Mouse (Mus musculus) cerebellum, adult 18-20 months (tissue): ENCODE measurements around the gene Plekhj1.
"Not testable (repeated sequence)": the region's sequence is repeated elsewhere in the genome, so short reads cannot be mapped to it uniquely, and the experiment has no call there.

ENCODE experiments used
- DNase-seq, 2 experiments: peaks; one replicate each; pipeline ENCODE4 v3.0.0; 2021

Plekhj1 gene

DNA sequence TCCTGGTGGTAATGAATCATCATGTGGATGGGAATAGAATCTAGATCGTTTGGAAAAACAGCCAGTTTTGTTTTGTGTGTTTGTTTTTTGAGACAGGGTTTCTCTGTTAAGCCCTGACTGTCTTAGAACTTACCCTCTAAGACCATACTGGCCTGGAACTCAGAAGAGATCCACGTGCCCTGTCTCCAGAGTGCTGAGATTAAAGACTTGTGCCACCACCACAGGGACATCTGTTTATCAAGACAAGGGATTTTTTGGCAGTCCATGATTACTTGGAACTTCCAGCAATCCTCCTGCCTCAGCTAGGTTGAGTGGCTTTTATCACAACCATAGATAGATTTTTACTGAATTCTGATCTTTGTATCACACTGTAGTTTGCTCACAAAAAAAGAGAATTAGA lies 26.4 kb upstream of the Plekhj1 start:
- no peak for DNase-seq

DNA sequence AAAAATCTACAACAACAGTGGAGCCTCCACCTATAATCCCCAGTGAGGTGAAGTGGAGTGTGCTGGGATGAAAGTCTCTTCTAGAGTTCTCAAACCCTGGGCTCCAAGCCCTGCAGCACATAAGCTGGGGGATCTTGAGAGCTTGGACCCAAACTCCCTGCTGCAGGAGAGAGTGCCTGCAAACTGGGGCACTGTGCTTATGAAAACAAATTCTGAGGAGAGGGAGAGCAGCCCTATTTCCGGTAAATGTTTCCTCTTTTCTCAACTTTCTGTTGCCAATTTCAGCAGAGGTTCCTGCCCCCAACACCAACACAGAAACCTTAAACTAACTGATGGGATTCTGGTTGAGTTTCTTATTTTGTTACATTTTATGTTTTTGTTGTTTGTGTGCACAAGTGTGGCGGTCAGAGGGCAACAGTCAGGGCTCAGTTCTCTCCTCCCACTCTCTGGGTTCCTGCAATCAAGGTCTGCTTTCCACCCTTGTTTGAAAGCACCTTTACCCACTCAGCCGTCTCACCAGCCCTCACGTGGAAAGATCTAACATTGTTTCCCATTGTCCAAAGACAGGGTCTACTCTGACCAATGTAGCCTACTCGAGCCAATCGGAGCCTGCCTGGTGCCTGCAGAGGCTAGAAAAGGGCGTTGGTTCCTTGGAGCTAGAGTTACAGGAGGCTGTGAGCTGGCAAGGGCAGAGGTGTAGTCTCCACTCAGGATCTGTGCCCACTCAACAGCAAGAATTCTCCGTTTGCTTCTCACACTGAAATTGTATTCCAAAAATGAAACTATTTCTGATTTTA lies 25.6 kb upstream of the Plekhj1 start:
- DNase-seq = no peak

DNA sequence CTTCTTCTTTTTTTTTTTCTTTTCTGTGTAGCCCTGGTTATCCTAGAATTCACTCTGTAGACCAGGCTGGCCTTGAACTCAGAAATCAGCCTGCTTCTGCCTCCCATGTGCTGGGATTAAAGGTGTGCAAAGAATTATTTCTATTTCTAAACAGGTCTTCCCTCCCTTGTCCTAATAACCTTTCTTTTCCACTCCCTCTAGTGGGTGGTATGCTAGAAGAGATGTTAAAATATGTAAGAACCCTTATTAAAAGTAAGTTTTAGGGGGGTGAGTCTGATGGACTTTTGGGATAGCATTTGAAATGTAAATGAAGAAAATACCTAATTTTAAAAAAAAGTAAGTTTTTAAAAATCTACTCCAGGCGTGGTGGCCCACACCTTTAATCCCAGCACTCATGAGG lies 24.9 kb upstream of the Plekhj1 start:
- no peak for DNase-seq

DNA sequence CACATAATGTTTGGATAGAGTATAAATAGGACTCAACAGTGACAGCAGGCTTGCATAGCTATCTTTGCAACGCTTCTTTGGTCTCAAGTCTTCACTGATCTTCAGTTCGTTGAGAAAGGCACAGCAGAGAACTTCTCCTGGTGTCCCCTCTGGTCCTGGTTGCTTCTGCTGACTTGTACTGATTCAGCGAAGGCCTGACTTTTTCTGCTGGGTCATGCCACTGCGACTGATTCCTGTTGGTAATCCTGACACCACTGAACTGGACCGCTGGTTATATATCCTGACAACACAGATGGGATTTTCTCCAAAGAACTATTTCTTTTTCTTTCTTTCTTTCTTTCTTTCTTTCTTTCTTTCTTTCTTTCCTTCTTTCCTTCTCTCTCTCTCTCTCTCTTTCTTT lies 24.1 kb upstream of the Plekhj1 start:
- DNase-seq = no peak

DNA sequence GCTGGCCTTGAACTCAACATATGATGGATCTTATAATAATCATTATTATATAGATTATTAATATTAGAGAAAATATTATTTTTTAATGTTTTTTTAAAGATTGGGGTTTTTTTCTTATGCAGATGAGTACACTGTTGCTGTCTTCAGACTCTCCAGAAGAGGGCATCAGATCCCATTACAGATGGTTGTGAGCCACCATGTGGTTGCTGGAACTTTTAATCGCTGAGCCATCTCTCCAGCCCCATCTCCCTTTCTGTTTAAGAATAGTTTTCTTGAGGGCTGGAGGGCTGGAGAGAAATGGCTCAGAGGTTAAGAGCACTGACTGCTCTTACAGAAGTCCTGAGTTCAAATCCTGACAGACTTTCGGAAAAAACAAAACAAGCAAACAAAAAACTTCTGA lies 23.6 kb upstream of the Plekhj1 start:
- peak; percentile 58 to 59 for DNase-seq

DNA sequence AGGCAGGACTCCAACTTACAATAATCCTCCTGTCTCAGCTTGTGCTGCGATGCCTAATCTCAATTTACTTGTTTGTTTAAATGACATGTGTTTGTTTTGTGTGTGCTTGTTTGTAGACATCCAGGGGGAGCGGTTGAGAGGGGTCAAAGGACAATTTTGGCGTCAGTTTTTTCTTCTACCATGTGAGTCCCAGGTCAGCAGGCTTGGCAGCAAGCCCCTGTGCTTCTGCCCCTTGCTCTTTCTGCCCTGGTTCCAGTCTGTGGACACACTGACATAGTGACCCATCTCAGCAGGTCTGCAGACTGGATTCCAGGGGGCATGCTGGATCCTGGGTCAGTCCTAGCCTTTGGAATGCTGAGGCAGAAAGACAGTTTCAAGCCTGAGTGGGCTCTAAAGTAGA lies 21.0 kb upstream of the Plekhj1 start:
- no peak for DNase-seq

DNA sequence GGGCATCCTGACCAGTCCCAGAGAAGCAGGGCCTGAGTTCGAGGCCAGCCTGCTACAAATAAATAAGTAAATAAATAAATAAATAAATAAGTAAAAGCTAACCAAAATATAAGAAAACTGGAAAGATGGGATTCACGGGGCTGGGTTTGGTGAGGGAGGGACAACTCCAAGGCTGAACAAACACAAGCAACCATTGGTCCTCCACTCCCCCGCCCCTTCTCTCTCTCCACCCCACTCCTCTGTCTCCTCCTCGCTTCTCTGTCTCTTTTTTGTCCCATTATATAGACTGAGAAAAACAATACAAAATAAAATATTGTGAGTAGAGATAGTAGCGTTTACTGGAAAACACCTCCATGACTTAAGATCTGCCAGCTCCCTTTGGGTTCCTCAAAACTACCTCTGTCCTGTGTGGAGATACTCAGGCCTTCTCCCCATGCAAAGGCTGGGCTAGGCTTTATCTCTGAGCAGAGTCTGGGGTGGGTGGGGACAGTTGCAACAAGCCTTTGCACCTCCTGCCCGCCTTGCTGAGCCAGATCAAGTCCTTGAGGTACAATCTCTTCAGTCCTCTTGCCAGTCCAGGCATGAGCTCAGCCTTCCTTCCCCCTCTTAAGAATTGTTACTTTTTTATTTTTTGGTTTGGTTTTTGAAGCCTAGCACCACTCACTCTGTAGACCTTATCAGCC lies 20.3 kb upstream of the Plekhj1 start:
- no peak for DNase-seq

DNA sequence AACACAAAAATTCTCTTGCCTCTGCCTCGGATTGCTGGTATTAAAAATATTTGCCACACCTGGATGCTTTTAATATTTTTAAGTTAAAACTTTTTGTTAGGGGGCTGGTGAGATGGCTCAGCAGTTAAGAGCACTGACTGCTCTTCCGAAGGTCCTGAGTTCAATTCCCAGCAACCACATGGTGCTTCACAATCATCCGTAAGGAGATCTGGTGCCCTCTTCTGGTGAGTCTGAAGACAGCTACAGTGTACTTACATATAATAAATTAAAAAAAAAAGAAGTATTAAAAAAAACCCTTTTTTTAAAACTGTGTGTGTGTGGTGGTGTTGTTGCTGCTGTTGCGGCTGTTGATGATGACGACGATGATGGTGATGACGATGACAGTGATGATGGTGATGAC lies 19.5 kb upstream of the Plekhj1 start:
- not testable (repeated sequence) for DNase-seq

DNA sequence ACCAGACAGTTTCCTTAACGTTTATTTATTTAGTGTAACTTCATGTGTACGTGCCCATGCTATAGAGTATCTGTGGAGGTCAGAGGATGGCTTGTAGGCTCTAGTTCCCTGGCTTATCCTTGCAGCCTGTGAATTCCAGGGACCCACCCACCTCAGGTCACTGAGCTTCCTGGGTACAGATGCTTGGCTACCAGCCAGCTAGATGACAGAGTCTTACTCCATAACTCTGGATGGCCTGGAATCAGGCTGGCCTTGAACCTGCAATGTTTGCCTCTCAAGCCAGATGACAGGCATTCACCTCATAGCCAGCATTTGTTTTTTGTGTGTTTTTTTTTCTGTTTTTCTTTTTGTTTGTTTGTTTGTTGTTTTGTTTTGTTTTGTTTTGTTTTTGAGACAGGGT lies 18.7 kb upstream of the Plekhj1 start:
- no peak for DNase-seq

DNA sequence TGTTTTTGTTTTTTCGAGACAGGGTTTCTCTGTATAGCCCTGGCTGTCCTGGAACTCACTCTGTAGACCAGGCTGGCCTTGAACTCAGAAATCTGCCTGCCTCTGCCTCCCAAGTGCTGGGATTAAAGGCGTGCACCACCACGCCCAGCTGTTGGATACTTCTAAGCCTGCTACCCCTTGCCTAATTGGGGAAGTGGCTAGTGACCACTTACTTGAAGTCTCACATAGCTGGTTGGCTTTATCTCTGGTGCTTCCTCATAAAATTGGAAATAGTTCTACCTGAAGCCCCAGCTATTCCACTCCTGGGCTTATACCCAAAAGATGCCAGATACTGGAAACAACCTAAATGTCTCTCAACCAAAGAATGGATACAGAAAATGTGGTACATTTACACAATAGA lies 17.9 kb upstream of the Plekhj1 start:
- DNase-seq = not testable (repeated sequence)

DNA sequence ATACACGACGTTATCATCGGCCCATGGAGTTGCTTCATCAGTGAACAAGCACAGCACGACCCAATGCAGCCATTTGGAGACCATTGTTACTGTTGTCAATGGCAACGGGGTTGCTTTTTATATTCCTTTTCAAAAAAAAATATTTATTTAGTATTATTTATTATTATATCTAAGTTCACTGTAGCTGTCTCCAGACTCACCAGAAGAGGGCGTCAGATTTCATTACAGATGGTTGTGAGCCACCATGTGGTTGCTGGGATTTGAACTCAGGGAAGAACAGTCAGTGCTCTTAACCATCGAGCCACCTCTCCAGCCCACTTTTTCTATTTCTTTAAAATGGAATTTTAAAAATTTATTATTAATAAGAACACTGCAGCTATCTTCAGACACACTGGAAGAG lies 16.4 kb upstream of the Plekhj1 start:
- no peak for DNase-seq

DNA sequence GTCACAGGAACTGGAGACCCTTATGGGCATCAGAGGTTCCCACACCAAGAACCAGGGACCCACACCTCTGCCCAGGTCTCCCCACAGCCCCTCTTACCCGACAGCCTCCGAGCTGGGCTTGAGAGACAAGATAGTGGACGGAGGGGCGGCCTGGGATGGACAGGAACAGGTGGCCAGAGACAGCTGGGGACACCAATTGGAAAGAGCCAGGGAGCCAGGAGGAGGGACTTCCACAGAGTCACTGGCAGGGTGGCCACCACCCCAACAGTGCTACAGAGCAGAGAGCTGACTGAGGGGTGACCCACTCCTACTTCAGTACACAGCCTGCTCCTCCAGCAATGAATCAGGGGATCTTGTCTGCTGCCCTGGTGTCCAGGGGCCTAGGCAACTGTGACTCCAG lies 14.9 kb upstream of the Plekhj1 start, which contains the start of gene Jsrp1:
Gene Jsrp1, minus strand, starts transcription at position 133 of the 400 bp plus-strand sequence.
- DNase-seq = no peak

DNA sequence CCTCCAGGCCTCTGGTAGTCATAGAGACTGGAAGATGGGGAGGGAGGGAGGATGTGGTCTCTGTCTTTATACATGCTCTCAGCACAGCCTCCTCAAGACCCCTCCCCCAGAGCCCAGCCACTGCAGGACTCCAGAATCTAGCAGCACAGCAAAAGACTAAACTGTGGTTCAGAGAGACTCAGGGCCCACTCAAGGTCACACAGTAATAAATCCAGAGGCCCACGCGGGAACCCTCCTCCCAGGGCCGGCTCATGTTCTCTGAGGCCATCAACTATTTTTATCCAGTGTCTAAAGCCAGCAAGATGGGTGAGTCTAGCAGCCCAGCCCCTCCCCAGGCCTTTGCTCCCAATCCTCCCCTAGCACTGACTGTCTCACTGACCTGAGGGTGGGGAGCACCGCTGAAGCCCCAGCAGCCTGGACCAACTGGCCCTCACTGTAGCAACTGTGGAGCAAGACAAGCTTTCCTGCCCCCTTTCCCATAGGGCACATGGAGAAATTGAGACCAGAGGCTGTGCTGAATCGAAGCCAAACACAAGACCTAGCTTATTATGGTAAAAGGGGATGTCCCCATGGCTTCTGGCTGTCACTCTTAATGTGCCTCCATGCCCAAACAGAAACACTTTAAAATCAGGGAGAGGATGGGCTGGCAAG lies 14.1 kb upstream of the Plekhj1 start:
- DNase-seq = no peak

DNA sequence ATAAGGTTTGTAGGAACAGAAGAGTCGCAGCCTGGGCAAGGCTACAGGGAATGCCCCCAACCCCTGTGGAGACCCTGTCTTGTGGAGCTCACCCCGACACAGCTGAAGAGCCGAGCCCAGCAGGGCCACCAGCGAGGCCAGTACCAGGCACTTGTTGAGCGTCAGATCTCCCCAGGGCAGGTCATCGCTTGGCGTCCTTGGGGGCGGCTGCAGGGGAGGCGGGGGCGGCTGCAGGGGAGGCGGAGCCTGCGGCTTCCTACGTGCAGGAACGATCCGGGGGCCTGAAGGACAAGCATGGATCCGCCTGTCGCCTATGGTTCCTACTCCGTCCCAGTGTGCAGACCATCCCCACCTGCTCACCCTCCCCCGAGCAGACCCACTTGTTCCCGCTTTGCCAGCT lies 11.7 kb upstream of the Plekhj1 start:
- no peak for DNase-seq

DNA sequence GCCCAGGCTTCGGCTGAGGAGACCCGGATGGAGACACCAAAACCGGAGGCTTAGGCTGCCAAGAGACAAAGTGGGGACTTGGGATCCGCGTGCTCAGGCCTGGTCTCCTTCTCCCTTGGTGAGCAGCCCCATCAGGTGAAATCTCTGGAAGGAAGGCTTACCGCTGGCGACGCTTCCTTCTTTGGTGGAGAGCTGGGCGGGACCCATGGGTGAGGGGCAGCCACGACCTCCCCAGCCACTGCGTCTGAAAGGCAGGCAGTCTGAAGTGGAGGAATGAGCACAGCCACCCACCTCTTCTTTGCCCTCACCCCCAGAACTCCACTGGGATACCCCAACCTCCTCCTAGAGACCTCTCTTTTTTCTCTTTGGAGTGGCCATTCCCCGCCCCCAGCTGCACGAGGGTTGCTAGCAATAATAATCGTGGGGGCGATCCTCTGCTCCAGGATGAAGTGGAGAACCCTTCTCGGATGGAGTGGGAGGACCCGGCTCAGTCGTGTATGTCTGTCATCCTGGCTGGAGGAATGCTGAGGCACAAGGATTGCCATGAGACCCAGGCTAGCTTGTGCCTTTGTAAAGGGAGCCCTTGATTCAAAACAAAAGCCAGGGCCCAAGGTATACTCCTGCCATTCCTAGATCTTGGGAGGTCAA lies 10.7 kb upstream of the Plekhj1 start:
- no peak for DNase-seq

DNA sequence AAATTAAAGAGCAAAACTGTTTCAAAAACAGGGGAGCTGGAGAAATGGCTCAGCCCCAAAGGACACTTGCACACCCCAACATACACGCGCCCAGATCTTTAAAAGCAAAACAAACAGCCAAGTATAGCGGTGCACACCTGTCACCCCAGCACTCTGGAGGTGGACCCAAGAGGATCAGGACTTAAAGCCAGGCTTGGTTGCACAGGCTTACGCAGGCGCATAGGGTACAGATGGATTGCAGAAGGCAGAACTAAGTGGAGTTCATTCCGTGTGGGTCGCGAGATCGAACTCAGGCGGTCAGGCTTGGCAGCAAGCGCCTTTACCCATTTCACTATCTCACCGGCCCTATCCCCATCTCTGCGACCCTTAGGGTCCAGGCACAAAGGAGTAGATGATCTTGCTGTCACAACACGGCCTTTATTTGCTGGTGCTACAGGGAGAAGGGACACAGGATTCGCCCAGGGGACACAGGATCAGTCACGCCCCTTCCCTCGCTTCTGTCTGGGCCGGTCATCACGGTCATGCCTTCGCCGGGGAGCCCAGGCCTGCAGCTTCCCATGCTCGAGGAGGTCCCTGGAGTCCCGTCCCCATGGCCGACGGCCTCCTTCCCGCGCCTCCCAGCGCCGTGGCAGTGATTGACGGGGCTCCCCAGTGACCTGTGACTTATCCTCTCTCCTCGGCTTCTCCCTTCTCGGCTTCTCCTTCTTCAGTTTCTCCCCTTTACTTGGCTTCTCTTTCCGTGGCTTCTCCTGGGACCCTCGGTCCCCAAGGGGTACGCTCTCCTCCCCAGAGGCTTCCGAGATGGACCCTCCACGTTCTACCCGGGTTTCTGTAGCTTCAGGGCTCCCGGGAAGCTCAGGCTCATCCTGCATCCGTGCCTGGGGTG lies 9.9 kb upstream of the Plekhj1 start:
- peak in 1 of 2 experiments; percentile 27 for DNase-seq

DNA sequence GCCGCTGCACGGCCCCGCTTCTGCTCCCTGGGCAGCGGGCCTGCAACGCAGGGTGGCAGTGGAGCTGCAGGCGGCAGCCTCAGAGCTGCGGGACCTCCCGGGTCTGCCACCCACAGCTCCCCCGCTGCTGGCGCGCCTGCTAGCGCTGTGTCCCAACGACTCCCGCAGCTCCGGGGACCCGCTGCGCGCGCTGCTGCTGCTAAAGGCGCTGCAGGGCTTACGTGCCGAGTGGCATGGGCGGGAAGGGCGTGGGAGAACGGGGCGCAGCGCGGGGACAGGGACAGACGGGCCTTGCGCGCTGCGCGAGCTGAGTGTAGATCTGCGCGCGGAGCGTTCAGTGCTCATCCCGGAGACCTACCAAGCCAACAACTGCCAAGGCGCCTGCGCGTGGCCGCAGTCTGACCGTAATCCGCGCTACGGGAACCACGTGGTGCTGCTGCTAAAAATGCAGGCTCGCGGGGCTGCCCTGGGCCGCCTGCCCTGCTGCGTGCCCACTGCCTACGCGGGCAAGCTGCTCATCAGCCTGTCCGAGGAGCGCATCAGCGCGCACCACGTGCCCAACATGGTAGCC lies 8.7 kb upstream of the Plekhj1 start:
- DNase-seq = peak; percentile 87 to 89

DNA sequence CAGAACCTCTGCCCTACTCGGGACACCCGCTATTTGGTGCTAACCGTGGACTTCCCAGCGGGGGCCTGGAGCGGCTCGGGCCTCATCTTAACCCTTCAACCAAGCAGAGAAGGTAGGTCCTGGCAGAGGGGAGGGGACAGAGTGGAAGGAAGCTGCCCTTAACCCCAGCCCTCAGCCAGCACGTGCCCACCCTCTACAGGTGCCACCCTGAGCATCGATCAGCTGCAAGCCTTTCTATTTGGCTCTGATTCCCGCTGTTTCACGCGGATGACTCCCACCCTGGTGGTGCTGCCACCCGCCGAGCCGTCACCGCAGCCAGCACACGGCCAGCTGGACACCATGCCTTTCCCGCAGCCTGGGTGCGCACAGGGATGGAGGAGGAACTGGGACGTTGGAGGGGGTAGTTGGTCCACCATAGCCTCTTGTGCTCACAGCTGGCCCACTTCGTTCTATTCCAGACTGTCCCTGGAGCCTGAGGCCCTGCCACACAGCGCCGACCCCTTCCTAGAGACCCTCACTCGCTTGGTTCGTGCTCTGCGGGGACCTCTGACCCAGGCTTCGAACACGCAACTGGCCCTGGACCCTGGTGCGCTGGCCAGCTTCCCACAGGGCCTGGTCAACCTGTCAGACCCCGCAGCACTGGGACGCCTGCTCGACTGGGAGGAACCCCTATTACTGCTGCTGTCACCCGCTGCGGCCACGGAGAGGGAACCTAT lies 8.1 kb upstream of the Plekhj1 start:
- DNase-seq = no peak

DNA sequence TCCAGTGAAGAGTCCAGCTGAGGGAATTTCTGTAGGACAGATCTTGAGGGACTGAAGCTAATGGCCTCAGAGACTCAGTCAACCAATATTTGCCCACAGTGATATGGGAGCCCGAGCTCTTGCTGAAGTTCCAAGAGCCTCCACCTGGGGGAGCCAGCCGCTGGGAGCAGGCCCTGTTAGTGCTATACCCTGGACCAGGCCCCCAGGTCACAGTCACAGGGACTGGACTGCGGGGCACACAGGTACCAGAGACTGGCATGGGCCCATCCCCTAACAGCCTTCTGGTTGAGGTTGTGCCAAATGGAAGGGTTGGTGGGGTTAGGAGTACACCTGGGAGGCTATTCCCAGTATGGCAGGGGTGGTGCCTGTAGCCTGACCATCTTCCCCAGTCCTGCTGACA lies 7.5 kb upstream of the Plekhj1 start:
- DNase-seq = peak; percentile 86 to 89

DNA sequence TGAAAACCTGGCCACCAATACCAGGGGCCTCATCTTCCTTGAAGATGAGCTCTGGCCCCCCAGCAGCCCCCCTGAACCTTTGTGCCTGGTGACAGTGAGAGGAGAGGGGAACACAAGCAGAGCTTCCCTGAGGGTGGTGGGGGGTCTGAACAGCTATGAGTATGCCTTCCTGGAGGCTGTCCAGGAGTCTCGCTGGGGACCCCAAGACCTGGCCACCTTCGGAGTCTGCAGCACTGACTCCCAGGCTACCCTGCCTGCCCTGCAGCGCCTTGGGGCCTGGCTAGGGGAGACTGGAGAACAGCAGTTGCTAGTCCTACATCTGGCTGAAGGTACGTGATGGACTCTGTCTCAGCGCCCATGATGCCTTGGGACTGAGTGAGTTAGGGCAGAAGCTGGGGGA lies 6.9 kb upstream of the Plekhj1 start:
- no peak for DNase-seq

DNA sequence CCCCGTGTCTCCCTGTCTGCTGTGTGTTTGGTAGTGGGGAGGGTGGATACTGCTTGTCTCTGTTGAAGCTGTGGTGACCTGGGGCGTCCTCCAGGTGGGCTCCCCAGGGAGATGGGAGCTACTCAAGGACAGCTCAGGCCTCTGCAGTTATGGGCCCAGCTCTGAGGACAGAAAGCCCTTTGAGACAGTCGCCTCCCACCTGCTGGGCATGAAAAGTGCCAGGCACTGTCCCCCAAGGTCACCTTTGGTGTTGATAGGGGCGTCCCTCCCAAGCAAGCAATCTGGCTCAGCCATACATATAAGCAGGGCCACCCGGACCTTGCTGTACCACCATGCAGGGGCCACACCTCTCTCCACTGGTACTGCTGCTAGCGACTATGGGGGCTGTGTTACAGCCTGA lies 6.5 kb upstream of the Plekhj1 start, which contains the start of gene Amh:
Gene Amh, plus strand, starts transcription at position 328 of the 400 bp plus-strand sequence.
- no peak for DNase-seq
